Mouse (Mus musculus): ENCODE data around the gene Hps1. TPM values are rescaled to one million over a fixed set of nuclear protein-coding genes. Genes with fewer than 3 reads are reported as not detected.
A peak's percentile ranks its signal among the peaks of the same experiment; 100 is the strongest.

Gene Hps1
- total RNA-seq, 1 experiment, result 13.1 TPM

DNA sequence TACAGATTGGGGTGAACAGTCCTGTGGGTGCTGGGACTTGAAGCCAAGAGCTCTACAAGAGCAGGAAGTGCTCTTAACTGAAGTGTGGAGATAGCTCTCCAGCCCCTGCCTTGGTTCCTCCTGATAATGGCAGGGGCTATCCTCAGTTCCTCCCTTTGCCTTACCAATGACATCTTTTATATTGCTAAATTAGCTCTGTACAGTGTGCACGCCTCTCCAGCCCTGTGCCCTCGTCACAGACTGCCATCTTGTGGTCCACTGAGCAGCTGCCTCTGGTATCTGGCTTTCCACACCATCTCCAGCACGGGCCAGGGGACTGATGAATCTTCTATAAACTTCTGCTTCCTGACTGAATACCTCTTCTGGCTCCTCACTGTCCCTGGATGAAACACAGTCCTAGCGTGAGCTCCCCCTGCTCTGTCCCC is 35.6 kb downstream of the Hps1 start:
- H3K9ac ChIP-seq (ENCODE audit: insufficient read depth, low read depth, low read length, poor library complexity, severe bottlenecking), result no peak overlapping the region
- H3K36me3 ChIP-seq (ENCODE audit: control insufficient read depth, insufficient read depth, low read length, poor library complexity, severe bottlenecking), result no peaks in the 10 kb centered on the region
- no peak for DNase-seq (ENCODE audit: low read depth, low spot score)
- H3K4me1 ChIP-seq (ENCODE audit: control insufficient read depth in 2 of 2, insufficient read depth in 2 of 2, low read length in 2 of 2, poor library complexity in 1 of 2), result no peaks in the 10 kb centered on the region
- H3K27ac ChIP-seq (ENCODE audit: insufficient read depth, low read depth, low read length, poor library complexity, severe bottlenecking), result no peak overlapping the region
- no peak overlapping the region for H3K4me3 ChIP-seq (ENCODE audit: insufficient read depth in 1 of 2, low read depth in 1 of 2, low read length in 2 of 2, poor library complexity in 1 of 2, severe bottlenecking in 1 of 2)
- in situ Hi-C loops (cut with MboI; ENCODE audit: low sequenced_read_pairs in 2 of 2, unreplicated experiment in 2 of 2), result no loop called here
- TF ChIP-seq CHD2 (IDR thresholded peaks at IDR 0.05; ENCODE audit: low read depth, low read length), result no peak
- TF ChIP-seq MAFK (IDR thresholded peaks at IDR 0.05; ENCODE audit: insufficient read depth, low read depth, low read length), result no peak
- TF ChIP-seq ZNF384 (IDR thresholded peaks at IDR 0.05; ENCODE audit: low read depth, low read length), result no peak
- 0 out of 2 replicates have a peak, but pooled peaks have one; percentile 34 for TF ChIP-seq ZC3H11A (IDR thresholded peaks at IDR 0.05; ENCODE audit: borderline replicate concordance, low read depth, low read length)
- no peak for TF ChIP-seq HCFC1 (IDR thresholded peaks at IDR 0.05; ENCODE audit: borderline replicate concordance, insufficient read depth, low read length)
- no peaks in the 10 kb centered on the region for H3K9me3 ChIP-seq (ENCODE audit: control insufficient read depth, insufficient read depth, low read depth, low read length)

DNA sequence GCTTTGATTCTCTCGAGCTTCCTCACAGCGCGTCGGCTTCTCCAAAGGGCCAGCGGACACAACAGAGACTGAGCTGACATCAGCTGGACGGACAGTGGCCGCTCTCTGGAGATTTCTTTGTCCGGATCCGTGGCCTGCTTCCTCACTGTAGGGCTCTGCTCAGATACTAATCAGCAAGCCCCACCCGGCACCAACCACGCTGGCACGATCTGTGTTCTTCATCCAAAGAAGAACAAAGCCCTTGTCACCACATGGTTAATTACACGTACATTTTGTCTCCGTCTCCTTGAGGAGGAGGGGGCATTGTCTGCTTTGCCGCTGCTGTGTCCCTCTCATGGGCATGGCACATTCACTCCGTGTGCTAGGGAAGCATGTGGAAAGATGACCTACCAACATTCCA is 36.5 kb downstream of the Hps1 start:
- TF ChIP-seq ZNF384 (IDR thresholded peaks at IDR 0.05; ENCODE audit: low read depth, low read length), result no peak
- TF ChIP-seq MAFK (IDR thresholded peaks at IDR 0.05; ENCODE audit: insufficient read depth, low read depth, low read length), result no peak
- TF ChIP-seq ZC3H11A (IDR thresholded peaks at IDR 0.05; ENCODE audit: borderline replicate concordance, low read depth, low read length), result no peak
- no peak for TF ChIP-seq CHD2 (IDR thresholded peaks at IDR 0.05; ENCODE audit: low read depth, low read length)
- Histone ChIP-seq H3K4me3 (ENCODE audit: insufficient read depth in 1 of 2, low read depth in 1 of 2, low read length in 2 of 2, poor library complexity in 1 of 2, severe bottlenecking in 1 of 2) (no peak overlapping the region), H3K9me3 (ENCODE audit: control insufficient read depth, insufficient read depth, low read depth, low read length) (no peaks in the 10 kb centered on the region), H3K9ac (ENCODE audit: insufficient read depth, low read depth, low read length, poor library complexity, severe bottlenecking) (no peak overlapping the region), H3K36me3 (ENCODE audit: control insufficient read depth, insufficient read depth, low read length, poor library complexity, severe bottlenecking) (no peaks in the 10 kb centered on the region), H3K4me1 (ENCODE audit: control insufficient read depth in 2 of 2, insufficient read depth in 2 of 2, low read length in 2 of 2, poor library complexity in 1 of 2) (no peaks in the 10 kb centered on the region), H3K27ac (ENCODE audit: insufficient read depth, low read depth, low read length, poor library complexity, severe bottlenecking) (no peak overlapping the region)
- no peak for DNase-seq (ENCODE audit: low read depth, low spot score)
- in situ Hi-C loops (cut with MboI; ENCODE audit: low sequenced_read_pairs in 2 of 2, unreplicated experiment in 2 of 2), result no loop called here

DNA sequence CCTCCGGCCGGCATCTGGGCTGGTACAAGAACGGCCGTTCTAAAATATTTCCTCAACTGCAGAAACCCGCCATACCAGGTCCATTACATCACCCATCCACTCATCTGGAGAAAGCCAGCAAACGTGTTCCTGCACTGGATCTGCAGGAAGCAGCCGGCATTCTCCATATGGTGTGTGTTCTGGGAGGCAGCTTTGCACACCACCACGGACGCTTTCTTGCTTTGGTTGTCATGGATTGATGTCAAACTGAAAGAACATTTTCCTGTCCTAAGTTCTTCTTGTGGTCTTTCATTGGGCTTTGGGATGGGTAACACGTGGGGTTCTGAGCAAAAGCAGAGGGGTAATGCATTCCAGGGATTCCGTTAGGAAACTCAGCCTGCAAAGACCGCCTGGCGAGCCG is 37.9 kb downstream of the Hps1 start:
- Histone ChIP-seq H3K36me3 (ENCODE audit: control insufficient read depth, insufficient read depth, low read length, poor library complexity, severe bottlenecking) (no peaks in the 10 kb centered on the region), H3K27ac (ENCODE audit: insufficient read depth, low read depth, low read length, poor library complexity, severe bottlenecking) (no peak overlapping the region), H3K4me1 (ENCODE audit: control insufficient read depth in 2 of 2, insufficient read depth in 2 of 2, low read length in 2 of 2, poor library complexity in 1 of 2) (no peaks in the 10 kb centered on the region), H3K9ac (ENCODE audit: insufficient read depth, low read depth, low read length, poor library complexity, severe bottlenecking) (no peak overlapping the region), H3K4me3 (ENCODE audit: insufficient read depth in 1 of 2, low read depth in 1 of 2, low read length in 2 of 2, poor library complexity in 1 of 2, severe bottlenecking in 1 of 2) (no peak overlapping the region), H3K9me3 (ENCODE audit: control insufficient read depth, insufficient read depth, low read depth, low read length) (no peaks in the 10 kb centered on the region)
- TF ChIP-seq ZNF384 (IDR thresholded peaks at IDR 0.05; ENCODE audit: low read depth, low read length) (no peak), CHD2 (IDR thresholded peaks at IDR 0.05; ENCODE audit: low read depth, low read length) (no peak), ZC3H11A (IDR thresholded peaks at IDR 0.05; ENCODE audit: borderline replicate concordance, low read depth, low read length) (no peak), HCFC1 (IDR thresholded peaks at IDR 0.05; ENCODE audit: borderline replicate concordance, insufficient read depth, low read length) (no peak), MAFK (IDR thresholded peaks at IDR 0.05; ENCODE audit: insufficient read depth, low read depth, low read length) (no peak)
- DNase-seq (ENCODE audit: low read depth, low spot score), result no peak
- in situ Hi-C loops (cut with MboI; ENCODE audit: low sequenced_read_pairs in 2 of 2, unreplicated experiment in 2 of 2), result no loop called here

DNA sequence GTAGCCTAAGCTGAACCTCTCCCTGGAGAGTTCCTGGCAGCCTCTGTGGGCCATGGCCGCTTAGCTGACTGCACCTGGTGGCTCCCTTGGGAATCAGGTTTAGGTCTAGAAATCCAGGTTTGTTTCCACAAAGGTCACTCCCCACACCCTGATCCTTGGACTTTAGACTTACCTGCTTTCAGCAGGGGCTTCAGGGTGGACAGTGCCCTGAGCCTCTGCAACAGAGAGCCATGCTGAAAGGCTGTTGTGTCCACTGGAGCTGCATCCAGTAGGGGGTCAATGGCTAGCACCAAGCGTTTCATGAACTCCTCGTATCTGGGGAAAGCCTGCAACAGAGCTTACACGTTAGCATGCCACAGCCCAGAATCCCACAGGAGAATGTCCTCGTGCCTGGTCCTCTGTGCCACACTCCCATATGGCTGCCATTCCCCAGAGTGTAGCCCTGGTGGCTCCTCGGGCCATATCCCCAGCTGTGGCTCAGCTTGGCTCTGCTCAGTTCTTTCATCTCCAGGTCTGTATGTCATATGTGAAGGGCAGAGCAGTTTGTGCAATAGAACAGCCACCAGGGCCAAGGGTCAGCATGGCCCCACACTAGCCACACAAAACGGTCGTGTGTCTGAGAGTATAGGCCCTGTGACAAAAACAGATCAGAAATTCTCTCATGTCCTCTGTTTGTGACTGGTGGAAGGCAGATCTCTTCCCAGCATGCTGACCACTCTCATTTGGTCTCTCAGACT is 39.4 kb downstream of the Hps1 start:
- Histone ChIP-seq H3K36me3 (ENCODE audit: control insufficient read depth, insufficient read depth, low read length, poor library complexity, severe bottlenecking) (no peaks in the 10 kb centered on the region), H3K4me3 (ENCODE audit: insufficient read depth in 1 of 2, low read depth in 1 of 2, low read length in 2 of 2, poor library complexity in 1 of 2, severe bottlenecking in 1 of 2) (no peak overlapping the region), H3K9ac (ENCODE audit: insufficient read depth, low read depth, low read length, poor library complexity, severe bottlenecking) (no peak overlapping the region), H3K4me1 (ENCODE audit: control insufficient read depth in 2 of 2, insufficient read depth in 2 of 2, low read length in 2 of 2, poor library complexity in 1 of 2) (no peaks in the 10 kb centered on the region), H3K27ac (ENCODE audit: insufficient read depth, low read depth, low read length, poor library complexity, severe bottlenecking) (no peak overlapping the region), H3K9me3 (ENCODE audit: control insufficient read depth, insufficient read depth, low read depth, low read length) (no peaks in the 10 kb centered on the region)
- in situ Hi-C loops (cut with MboI; ENCODE audit: low sequenced_read_pairs in 2 of 2, unreplicated experiment in 2 of 2), result no loop called here
- TF ChIP-seq CHD2 (IDR thresholded peaks at IDR 0.05; ENCODE audit: low read depth, low read length), result no peak
- no peak for DNase-seq (ENCODE audit: low read depth, low spot score)

DNA sequence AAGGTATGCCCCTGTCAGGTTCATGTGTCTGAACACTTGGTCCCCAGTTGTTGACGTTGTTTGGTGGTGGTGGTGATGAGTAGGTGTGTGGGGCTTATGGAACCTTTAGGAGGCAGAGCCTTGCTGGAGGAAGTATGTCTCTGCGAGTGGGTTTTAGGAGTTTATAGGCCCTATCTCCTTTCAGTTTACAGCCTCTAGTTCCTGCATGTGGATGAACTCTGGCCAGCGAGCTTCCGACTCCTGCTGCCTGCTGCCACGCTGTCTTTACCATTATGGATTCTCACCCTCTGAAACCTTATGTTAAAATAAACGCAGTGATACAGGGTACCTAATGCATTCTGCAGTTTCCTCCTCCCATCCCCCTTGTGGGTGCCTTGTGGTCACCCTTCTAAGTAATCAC is 40.0 kb downstream of the Hps1 start:
- in situ Hi-C loops (cut with MboI; ENCODE audit: low sequenced_read_pairs in 2 of 2, unreplicated experiment in 2 of 2), result no loop called here
- H3K4me3 ChIP-seq (ENCODE audit: insufficient read depth in 1 of 2, low read depth in 1 of 2, low read length in 2 of 2, poor library complexity in 1 of 2, severe bottlenecking in 1 of 2), result no peak overlapping the region
- TF ChIP-seq ZC3H11A (IDR thresholded peaks at IDR 0.05; ENCODE audit: borderline replicate concordance, low read depth, low read length) (no peak), MAFK (IDR thresholded peaks at IDR 0.05; ENCODE audit: insufficient read depth, low read depth, low read length) (no peak), CHD2 (IDR thresholded peaks at IDR 0.05; ENCODE audit: low read depth, low read length) (no peak)
- H3K9ac ChIP-seq (ENCODE audit: insufficient read depth, low read depth, low read length, poor library complexity, severe bottlenecking), result no peak overlapping the region
- H3K36me3 ChIP-seq (ENCODE audit: control insufficient read depth, insufficient read depth, low read length, poor library complexity, severe bottlenecking), result no peaks in the 10 kb centered on the region
- no peaks in the 10 kb centered on the region for H3K9me3 ChIP-seq (ENCODE audit: control insufficient read depth, insufficient read depth, low read depth, low read length)
- DNase-seq (ENCODE audit: low read depth, low spot score), result no peak
- no peak overlapping the region for H3K27ac ChIP-seq (ENCODE audit: insufficient read depth, low read depth, low read length, poor library complexity, severe bottlenecking)
- H3K4me1 ChIP-seq (ENCODE audit: control insufficient read depth in 2 of 2, insufficient read depth in 2 of 2, low read length in 2 of 2, poor library complexity in 1 of 2), result no peaks in the 10 kb centered on the region
